Mouse (Mus musculus) ES-E14 (cell line): Measurements from ENCODE around the gene Gm7247. TPM values are rescaled to one million over a fixed set of nuclear protein-coding genes. Genes with fewer than 3 reads are reported as not detected.

Source experiments
- DNase-seq: peaks from one replicate; pipeline ENCODE4 v3.0.0-alpha.2; 2013; ENCODE audit warnings: low read depth, low spot score
- H3K27ac ChIP-seq: 2 replicates; pipeline ENCODE4 v1.5.1; 2012; ENCODE audit warnings: low read depth, mild to moderate bottlenecking, low read length, moderate library complexity, mixed read lengths; ENCODE audit not compliant: poor library complexity, insufficient read depth, severe bottlenecking
- H3K36me3 ChIP-seq: 2 replicates; pipeline ENCODE4 v1.6.1; 2012; ENCODE audit warnings: mild to moderate bottlenecking, low read length, moderate library complexity, mixed read lengths; ENCODE audit not compliant: control insufficient read depth, poor library complexity, insufficient read depth, severe bottlenecking
- H3K4me1 ChIP-seq, 2 experiments: fragments of 150-350 bp in 1 of 2; sonication (generic) in 1 of 2; 2 replicates each; pipeline ENCODE4 v1.6.1; 2012; ENCODE audit warnings: low read length in 2 of 2, mild to moderate bottlenecking in 1 of 2, mixed read lengths in 1 of 2; ENCODE audit not compliant: control insufficient read depth in 2 of 2, insufficient read depth in 2 of 2, poor library complexity in 1 of 2
- H3K4me3 ChIP-seq, 2 experiments: fragments of 150-350 bp in 1 of 2; sonication (generic) in 1 of 2; 2 replicates each; pipeline ENCODE4 v1.5.1; 2012; ENCODE audit warnings: low read length in 2 of 2, low read depth in 1 of 2, mild to moderate bottlenecking in 1 of 2, mixed read lengths in 1 of 2; ENCODE audit not compliant: insufficient read depth in 1 of 2, poor library complexity in 1 of 2, severe bottlenecking in 1 of 2
- H3K9ac ChIP-seq: 2 replicates; pipeline ENCODE4 v1.6.1; 2012; ENCODE audit warnings: low read depth, mild to moderate bottlenecking, low read length, mixed read lengths; ENCODE audit not compliant: poor library complexity, insufficient read depth, severe bottlenecking
- H3K9me3 ChIP-seq: fragments of 150-350 bp; sonication (generic); 2 replicates; pipeline ENCODE4 v1.6.1; 2012; ENCODE audit warnings: low read depth, mild to moderate bottlenecking, low read length; ENCODE audit not compliant: control insufficient read depth, insufficient read depth
- CHD2 ChIP-seq: IDR thresholded peaks from 2 replicates; pipeline ENCODE4 v1.6.1; 2014; ENCODE audit warnings: mild to moderate bottlenecking, low read depth, low read length, inconsistent platforms
- HCFC1 ChIP-seq: IDR thresholded peaks from 2 replicates; pipeline ENCODE4 v1.6.1; 2012; ENCODE audit warnings: low read length, inconsistent platforms, borderline replicate concordance; ENCODE audit not compliant: insufficient read depth
- MAFK ChIP-seq: IDR thresholded peaks from 2 replicates; pipeline ENCODE4 v1.6.1; 2014; ENCODE audit warnings: mild to moderate bottlenecking, low read depth, low read length, inconsistent platforms; ENCODE audit not compliant: insufficient read depth
- ZC3H11A ChIP-seq: IDR thresholded peaks from 2 replicates; pipeline ENCODE4 v1.6.1; 2012; ENCODE audit warnings: low read depth, mild to moderate bottlenecking, inconsistent platforms, low read length, borderline replicate concordance
- ZNF384 ChIP-seq: IDR thresholded peaks from 2 replicates; pipeline ENCODE4 v1.6.1; 2012; ENCODE audit warnings: low read depth, low read length, inconsistent platforms
- in situ Hi-C, 2 experiments: fragments of 600-800 bp; cut with MboI; formaldehyde crosslinking; loops; one replicate each; pipeline ENCODE4 v1.15.1; 2025; ENCODE audit warnings: low sequenced_read_pairs in 2 of 2, inconsistent platforms in 1 of 2; ENCODE audit not compliant: unreplicated experiment in 2 of 2
- total RNA-seq: library from RNA; depleted of rRNA; stranded (reverse); fragments of 300-350 nt; gene quantifications from 2 replicates; pipeline ENCODE4 v1.2.3, GENCODE M21; 2012; rRNA removed

Gene Gm7247
- total RNA-seq, 1 experiment, result not detected

DNA sequence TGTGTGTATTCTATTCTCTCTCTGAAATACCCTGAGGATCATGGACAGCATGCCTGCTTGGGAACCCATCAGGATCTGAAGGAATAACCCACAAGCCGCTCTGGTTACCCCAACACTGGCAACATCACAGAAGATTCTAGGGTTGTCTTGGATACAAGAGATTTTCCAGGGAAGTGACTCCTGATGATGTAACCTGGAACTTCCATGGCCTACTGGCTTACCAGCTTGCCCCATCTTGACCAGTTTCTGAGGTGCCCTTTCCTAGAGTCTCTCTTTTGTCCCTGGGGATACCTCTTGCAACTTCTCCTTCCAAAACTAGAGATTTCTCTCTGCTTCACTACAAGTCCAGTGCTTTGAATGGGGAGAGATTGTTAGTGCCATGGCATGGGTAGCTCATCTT, 249.7 kb downstream of the Gm7247 start, which contains the start of gene Gm17078:
Gm17078 (minus strand) TSS at position 101 of the 400 bp plus-strand sequence.
- Histone ChIP-seq H3K9ac (no peak within 1 kb of the TSS), H3K4me1 (no peaks in the 10 kb centered on the region), H3K36me3 (no peaks in the 10 kb centered on the region), H3K27ac (no peak within 1 kb of the TSS), H3K4me3 (no peak within 1 kb of the TSS), H3K9me3 (no peaks in the 10 kb centered on the region)
- in situ Hi-C loops, result no loop called here
- TF ChIP-seq HCFC1, result no peak
- TF ChIP-seq CHD2, result no peak
- no peak for TF ChIP-seq ZNF384
- TF ChIP-seq MAFK, result no peak
- no peak for TF ChIP-seq ZC3H11A
- DNase-seq, result no peak

Other genes starting within 250 kb of the Gm7247 start
- not detected in 2 replicates for gene Eddm3b, start 247.3 kb upstream of the Gm7247 start, total RNA-seq
- not detected in 2 replicates for gene Rnase6, start 237.8 kb upstream of the Gm7247 start, total RNA-seq
- gene Rnase1, start 215.0 kb upstream of the Gm7247 start, total RNA-seq, result not detected in 2 replicates
- gene Rnase2b, start 199.5 kb upstream of the Gm7247 start, total RNA-seq, result not detected in 2 replicates
- 1.2 TPM in 1 of 2 replicates, not detected in the other for gene Ang2, start 162.6 kb upstream of the Gm7247 start, total RNA-seq
- gene Ear14, start 158.4 kb upstream of the Gm7247 start, total RNA-seq, result not detected in 2 replicates
- not detected in 2 replicates for gene Rnase2a, start 105.6 kb upstream of the Gm7247 start, total RNA-seq
- not detected in 2 replicates for gene Vmn2r88, start 49.1 kb downstream of the Gm7247 start, total RNA-seq
- gene Vmn2r89, start 90.1 kb downstream of the Gm7247 start, total RNA-seq, result not detected in 2 replicates
- gene Gm5622, start 191.0 kb downstream of the Gm7247 start, total RNA-seq, result not detected in 2 replicates
- gene Gm17175, start 212.3 kb downstream of the Gm7247 start, total RNA-seq, result not detected in 2 replicates
- not detected in 2 replicates for gene Gm17174, start 230.4 kb downstream of the Gm7247 start, total RNA-seq
- not detected in 2 replicates for gene Gm17078, start 249.6 kb downstream of the Gm7247 start, total RNA-seq